Mouse (Mus musculus) MEL (cell line): ENCODE measurements at regions not wholly inside any gene's neighbourhood (a gene's known extent, or its start where the extent isn't known, plus 50 kb on each side); places are given as distances from the start of the nearest gene placed in this dataset.

Source experiments
- DNase-seq: peaks from one replicate; pipeline ENCODE4 v3.0.0; 2011; ENCODE audit warnings: low read depth, low spot score
- H3K27ac ChIP-seq: 2 replicates; pipeline ENCODE4 v1.5.1; 2012; ENCODE audit warnings: low read depth, mild to moderate bottlenecking, control low read depth, low read length, moderate library complexity; ENCODE audit not compliant: control insufficient read depth
- H3K27me3 ChIP-seq, 2 experiments: fragments of 150-350 bp in 1 of 2; sonication (generic) in 1 of 2; 2 replicates each; pipeline ENCODE4 v1.6.1; 2012; ENCODE audit warnings: low read length in 2 of 2, mild to moderate bottlenecking in 2 of 2, improper control_type of control experiment in 1 of 2, moderate library complexity in 1 of 2; ENCODE audit not compliant: insufficient read depth in 2 of 2, control insufficient read depth in 1 of 2
- H3K36me3 ChIP-seq, 2 experiments: 2 replicates each; pipeline ENCODE4 v1.6.1; 2012 to 2014; ENCODE audit warnings: low read length in 2 of 2, improper control_type of control experiment in 1 of 2, inconsistent platforms in 1 of 2, mild to moderate bottlenecking in 1 of 2; ENCODE audit not compliant: insufficient read depth in 2 of 2, control insufficient read depth in 1 of 2
- H3K4me1 ChIP-seq, 2 experiments: fragments of 150-350 bp in 1 of 2; sonication (generic) in 1 of 2; 2 replicates each; pipeline ENCODE4 v1.6.1; 2012; ENCODE audit warnings: low read length in 2 of 2, improper control_type of control experiment in 1 of 2, mild to moderate bottlenecking in 1 of 2; ENCODE audit not compliant: insufficient read depth in 2 of 2, control insufficient read depth in 1 of 2
- H3K4me3 ChIP-seq, 2 experiments: fragments of 150-350 bp in 1 of 2; sonication (generic) in 1 of 2; 2 replicates each; pipeline ENCODE4 v1.5.1; 2012; ENCODE audit warnings: low read depth in 2 of 2, low read length in 2 of 2, mild to moderate bottlenecking in 2 of 2, moderate library complexity in 2 of 2, control low read depth in 1 of 2, improper control_type of control experiment in 1 of 2; ENCODE audit not compliant: control insufficient read depth in 1 of 2, insufficient read depth in 1 of 2
- H3K79me2 ChIP-seq: 2 replicates; pipeline ENCODE4 v1.6.1; 2012; ENCODE audit warnings: mild to moderate bottlenecking, low read length, moderate library complexity; ENCODE audit not compliant: control insufficient read depth, poor library complexity, insufficient read depth
- H3K9ac ChIP-seq: 2 replicates; pipeline ENCODE4 v1.6.1; 2012; ENCODE audit warnings: low read depth, mild to moderate bottlenecking, control low read depth, low read length, moderate library complexity; ENCODE audit not compliant: control insufficient read depth, poor library complexity, severe bottlenecking
- H3K9me3 ChIP-seq: fragments of 150-350 bp; sonication (generic); replicated peaks from 2 replicates; pipeline ENCODE4 v1.6.1; 2012; ENCODE audit warnings: mild to moderate bottlenecking, low read length, improper control_type of control experiment, moderate library complexity; ENCODE audit not compliant: insufficient read depth
- BHLHE40 ChIP-seq: IDR thresholded peaks from 2 replicates; pipeline ENCODE4 v1.6.1; 2012; ENCODE audit warnings: low read depth, mild to moderate bottlenecking, inconsistent platforms, low read length, improper control_type of control experiment, borderline replicate concordance
- CHD1 ChIP-seq: IDR thresholded peaks from 2 replicates; pipeline ENCODE4 v1.6.1; 2012; ENCODE audit warnings: low read depth, mild to moderate bottlenecking, inconsistent platforms, low read length, improper control_type of control experiment
- CHD2 ChIP-seq: IDR thresholded peaks from 2 replicates; pipeline ENCODE4 v1.6.1; 2011; ENCODE audit warnings: low read length, improper control_type of control experiment
- E2F4 ChIP-seq: IDR thresholded peaks from 2 replicates; pipeline ENCODE4 v1.6.1; 2011; ENCODE audit warnings: low read depth, low read length, improper control_type of control experiment, borderline replicate concordance
- EP300 ChIP-seq, 2 experiments: IDR thresholded peaks; 2 replicates each; pipeline ENCODE4 v1.6.1; 2011; ENCODE audit warnings: improper control_type of control experiment in 2 of 2, low read length in 2 of 2, low read depth in 1 of 2, mild to moderate bottlenecking in 1 of 2
- ETS1 ChIP-seq: IDR thresholded peaks from 2 replicates; pipeline ENCODE4 v1.6.1; 2012; ENCODE audit warnings: low read depth, mild to moderate bottlenecking, inconsistent platforms, low read length, improper control_type of control experiment, moderate library complexity
- GABPA ChIP-seq: IDR thresholded peaks from 2 replicates; pipeline ENCODE4 v1.6.1; 2012; ENCODE audit warnings: low read depth, mild to moderate bottlenecking, inconsistent platforms, low read length, improper control_type of control experiment, moderate library complexity
- GATA1 ChIP-seq: IDR thresholded peaks from 2 replicates; pipeline ENCODE4 v1.6.1; 2011; ENCODE audit warnings: low read depth, low read length, improper control_type of control experiment
- JUND ChIP-seq: IDR thresholded peaks from 2 replicates; pipeline ENCODE4 v1.6.1; 2011; ENCODE audit warnings: low read depth, mild to moderate bottlenecking, improper control_type of control experiment, low read length
- KAT2A ChIP-seq: conservative IDR thresholded peaks from 2 replicates; pipeline ENCODE4 v1.6.1; 2012; ENCODE audit warnings: low read depth, low read length, improper control_type of control experiment, inconsistent platforms
- MAFK ChIP-seq: IDR thresholded peaks from 2 replicates; pipeline ENCODE4 v1.6.1; 2011; ENCODE audit warnings: low read depth, mild to moderate bottlenecking, low read length, improper control_type of control experiment, borderline replicate concordance
- MAZ ChIP-seq: IDR thresholded peaks from 2 replicates; pipeline ENCODE4 v1.6.1; 2012; ENCODE audit warnings: low read depth, mild to moderate bottlenecking, inconsistent platforms, low read length, improper control_type of control experiment
- MYC ChIP-seq: IDR thresholded peaks from 2 replicates; pipeline ENCODE4 v1.6.1; 2011; ENCODE audit warnings: low read depth, mild to moderate bottlenecking, low read length, improper control_type of control experiment, moderate library complexity
- POLR2AphosphoS2 ChIP-seq: IDR thresholded peaks from 2 replicates; pipeline ENCODE4 v1.6.1; 2011; ENCODE audit warnings: low read length, improper control_type of control experiment
- POLR2AphosphoS5 ChIP-seq: IDR thresholded peaks from 2 replicates; pipeline ENCODE4 v1.6.1; 2012; ENCODE audit warnings: low read depth, borderline replicate concordance, mild to moderate bottlenecking, inconsistent platforms, low read length, moderate library complexity, mixed read lengths
- RAD21 ChIP-seq: IDR thresholded peaks from 2 replicates; pipeline ENCODE4 v1.6.1; 2011; ENCODE audit warnings: mild to moderate bottlenecking, low read depth, low read length, improper control_type of control experiment
- RCOR1 ChIP-seq: IDR thresholded peaks from 2 replicates; pipeline ENCODE4 v1.6.1; 2012; ENCODE audit warnings: low read depth, mild to moderate bottlenecking, inconsistent platforms, low read length, improper control_type of control experiment
- TAL1 ChIP-seq: IDR thresholded peaks from 2 replicates; pipeline ENCODE4 v1.6.1; 2012; ENCODE audit warnings: mild to moderate bottlenecking, inconsistent platforms, low read length, moderate library complexity, mixed read lengths
- TBP ChIP-seq: IDR thresholded peaks from 2 replicates; pipeline ENCODE4 v1.8.0; 2011; ENCODE audit warnings: low read depth, low read length, improper control_type of control experiment
- TCF12 ChIP-seq: IDR thresholded peaks from 2 replicates; pipeline ENCODE4 v1.6.1; 2014; ENCODE audit warnings: low read depth, mild to moderate bottlenecking, inconsistent platforms, low read length, improper control_type of control experiment, moderate library complexity
- USF1 ChIP-seq: IDR thresholded peaks from 2 replicates; pipeline ENCODE4 v1.6.1; 2014; ENCODE audit warnings: low read depth, mild to moderate bottlenecking, inconsistent platforms, low read length, improper control_type of control experiment, moderate library complexity
- ZNF384 ChIP-seq: IDR thresholded peaks from 2 replicates; pipeline ENCODE4 v1.6.1; 2012; ENCODE audit warnings: low read depth, mild to moderate bottlenecking, inconsistent platforms, low read length, improper control_type of control experiment

GRCm38 (mm10) chr9:80615114-80615513 is 149.8 kb upstream of the Impg1 start:
- Histone ChIP-seq H3K27me3 (no peaks in the 10 kb centered on the region), H3K79me2 (no peaks in the 10 kb centered on the region), H3K4me3 (no peak overlapping the region), H3K9me3 (no peaks in the 10 kb centered on the region), H3K36me3 (no peaks in the 10 kb centered on the region), H3K4me1 (no peaks in the 10 kb centered on the region), H3K27ac (no peak overlapping the region), H3K9ac (no peak overlapping the region)
- no peak for DNase-seq
- TF ChIP-seq GATA1: no peak
- TF ChIP-seq TBP: no peak
- no peak for TF ChIP-seq CHD2
- no peak for TF ChIP-seq TAL1
- TF ChIP-seq RAD21: no peak
- no peak for TF ChIP-seq BHLHE40

GRCm38 (mm10) chr9:80600019-80600418 is 134.7 kb upstream of the Impg1 start:
- no peak for DNase-seq
- Histone ChIP-seq H3K9me3 (no peaks in the 10 kb centered on the region), H3K4me1 (no peaks in the 10 kb centered on the region), H3K79me2 (no peaks in the 10 kb centered on the region), H3K4me3 (no peak overlapping the region), H3K9ac (no peak overlapping the region), H3K27me3 (no peaks in the 10 kb centered on the region), H3K36me3 (no peaks in the 10 kb centered on the region), H3K27ac (no peak overlapping the region)
- TF ChIP-seq CHD2 (no peak), MAFK (no peak), JUND (no peak), TAL1 (no peak), RCOR1 (no peak), ZNF384 (no peak), TBP (no peak), EP300 (IDR thresholded peaks at IDR 0.05; ENCODE audit: low read depth in 1 of 2, low read length in 2 of 2) (no peak), E2F4 (no peak), KAT2A (no peak), CHD1 (no peak), USF1 (no peak), GATA1 (no peak), GABPA (no peak), POLR2AphosphoS5 (no peak), POLR2AphosphoS2 (no peak), TCF12 (no peak), ETS1 (no peak), MAZ (no peak), MYC (no peak)
